Mouse (Mus musculus) hindbrain, embryonic 14.5 days (tissue): ENCODE results near the gene Cd22. TPM values are rescaled to one million over a fixed set of nuclear protein-coding genes. Genes with fewer than 3 reads are reported as not detected.
"Not testable (repeated sequence)": the region's sequence is repeated elsewhere in the genome, so short reads cannot be mapped to it uniquely, and the experiment has no call there.

Source experiments
- ATAC-seq: fragments of 200-750 bp; cut with Nextera tagmentation; 2 replicates; pipeline ENCODE4 v1.8.0; 2017; ENCODE audit warnings: moderate number of reproducible peaks, mild to moderate bottlenecking, moderate TSS enrichment, moderate library complexity; ENCODE audit not compliant: low FRiP score
- DNase-seq: peaks from one replicate; pipeline ENCODE4 v3.0.0-alpha.2; 2015; ENCODE audit warnings: low spot score
- H3K27ac ChIP-seq: fragments of 300-500 bp; sonication (generic); 2 replicates; pipeline ENCODE4 v1.5.1; 2014; ENCODE audit warnings: mild to moderate bottlenecking, moderate library complexity
- H3K27me3 ChIP-seq: fragments of 300-500 bp; sonication (generic); 2 replicates; pipeline ENCODE4 v1.6.1; 2014; ENCODE audit warnings: mild to moderate bottlenecking, low read length, mixed read lengths; ENCODE audit not compliant: control insufficient read depth, insufficient read depth
- H3K36me3 ChIP-seq: fragments of 300-500 bp; sonication (generic); replicated peaks from 2 replicates; pipeline ENCODE4 v1.6.1; 2014; ENCODE audit not compliant: control insufficient read depth, insufficient read depth
- H3K4me1 ChIP-seq: fragments of 300-500 bp; sonication (generic); replicated peaks from 2 replicates; pipeline ENCODE4 v1.6.1; 2014; ENCODE audit warnings: antibody characterized with exemption, low read length, mixed read lengths; ENCODE audit not compliant: control insufficient read depth, insufficient read depth
- H3K4me2 ChIP-seq: fragments of 300-500 bp; sonication (generic); replicated peaks from 2 replicates; pipeline ENCODE4 v1.6.1; 2014; ENCODE audit warnings: mild to moderate bottlenecking, moderate library complexity
- H3K4me3 ChIP-seq: fragments of 300-500 bp; sonication (generic); replicated peaks from 2 replicates; pipeline ENCODE4 v1.5.1; 2014; ENCODE audit warnings: mild to moderate bottlenecking, low read length
- H3K9ac ChIP-seq: fragments of 300-500 bp; sonication (generic); 2 replicates; pipeline ENCODE4 v1.6.1; 2014
- H3K9me3 ChIP-seq: fragments of 300-500 bp; sonication (generic); 2 replicates; pipeline ENCODE4 v1.6.1; 2016; ENCODE audit warnings: low read length; ENCODE audit not compliant: control insufficient read depth
- WGBS: fragments of 180-500 bp; shearing (Covaris S2); extraction: QIAGEN DNeasy Blood & Tissue Kit; methylation state at CpG from one replicate; pipeline ENCODE4 v1.1.7; 2014; 5-methylcytosine and 5-hydroxymethylcytosine counted together
- polyA plus RNA-seq: library from polyadenylated mRNA; unstranded; fragments of >200 nt; fragmentation: Nextera tagmentation; extraction: Ambion mirVana; gene quantifications from 2 replicates; pipeline ENCODE4 v1.2.1, GENCODE M21; 2014

The Cd22 gene
- polyA plus RNA-seq, 1 experiment from 2014 or later = not detected

- H3K4me2 ChIP-seq, DNase-seq, H3K9ac ChIP-seq, H3K4me1 ChIP-seq, H3K27me3 ChIP-seq, H3K36me3 ChIP-seq, ATAC-seq, H3K4me3 ChIP-seq, H3K27ac ChIP-seq, H3K9me3 ChIP-seq: not testable (repeated sequence)
- 41% methylated on average over 8 of the region's 11 CpGs for WGBS
Observed at GRCm38 (mm10) chr7:30832684-30833083, 47.5 kb downstream of the Cd22 start.

- DNase-seq (no peak), ATAC-seq (no peak)
- no peaks in the 10 kb centered on the region for H3K9me3 ChIP-seq
- H3K4me2 ChIP-seq = no peak overlapping the region
- WGBS = 67% methylated on average over 15 of the region's 17 CpGs
- no peaks in the 10 kb centered on the region for H3K27me3 ChIP-seq
- no peak overlapping the region for H3K4me3 ChIP-seq
- H3K9ac ChIP-seq = no peak overlapping the region
- no peak overlapping the region for H3K27ac ChIP-seq
- no peaks in the 10 kb centered on the region for H3K4me1 ChIP-seq
- H3K36me3 ChIP-seq = no peaks in the 10 kb centered on the region
Observed at GRCm38 (mm10) chr7:30832261-30832660, 47.9 kb downstream of the Cd22 start.

GRCm38 (mm10) chr7:30829428-30829827 is 50.7 kb downstream of the Cd22 start:
- no peak for DNase-seq
- Histone ChIP-seq H3K36me3 (no peaks in the 10 kb centered on the region), H3K27ac (no peak overlapping the region), H3K4me1 (no peaks in the 10 kb centered on the region), H3K9me3 (no peaks in the 10 kb centered on the region), H3K27me3 (no peaks in the 10 kb centered on the region), H3K4me3 (no peak overlapping the region), H3K4me2 (no peak overlapping the region), H3K9ac (no peak overlapping the region)
- WGBS = 66% methylated on average over 3 of the region's 3 CpGs
- no peak for ATAC-seq

GRCm38 (mm10) chr7:30828871-30829270 is 51.3 kb downstream of the Cd22 start:
- H3K9ac ChIP-seq, H3K9me3 ChIP-seq, H3K27me3 ChIP-seq, H3K4me3 ChIP-seq, DNase-seq, ATAC-seq, H3K36me3 ChIP-seq, H3K4me1 ChIP-seq, H3K27ac ChIP-seq, H3K4me2 ChIP-seq: not testable (repeated sequence)

GRCm38 (mm10) chr7:30826660-30827059 is 53.5 kb downstream of the Cd22 start:
- Histone ChIP-seq H3K4me2 (no peak overlapping the region), H3K36me3 (no peaks in the 10 kb centered on the region), H3K4me1 (no peaks in the 10 kb centered on the region), H3K27me3 (no peaks in the 10 kb centered on the region), H3K9ac (no peak overlapping the region), H3K27ac (no peak overlapping the region), H3K4me3 (no peak overlapping the region), H3K9me3 (no peaks in the 10 kb centered on the region)
- WGBS = 93% methylated on average over 10 of the region's 10 CpGs
- DNase-seq (no peak), ATAC-seq (no peak)

GRCm38 (mm10) chr7:30824306-30824705 is 55.8 kb downstream of the Cd22 start:
- H3K4me2 ChIP-seq = no peak overlapping the region
- H3K4me1 ChIP-seq = no peaks in the 10 kb centered on the region
- ATAC-seq (no peak), DNase-seq (no peak)
- no peaks in the 10 kb centered on the region for H3K36me3 ChIP-seq
- H3K27me3 ChIP-seq = no peaks in the 10 kb centered on the region
- H3K4me3 ChIP-seq = no peak overlapping the region
- H3K9ac ChIP-seq = no peak overlapping the region
- H3K9me3 ChIP-seq = no peaks in the 10 kb centered on the region
- 93% methylated on average over 3 of the region's 3 CpGs for WGBS
- no peak overlapping the region for H3K27ac ChIP-seq

GRCm38 (mm10) chr7:30823675-30824074 is 56.5 kb downstream of the Cd22 start, which contains the start of gene Ffar2:
Gene Ffar2, minus strand, starts transcription at chr7:30823775.
- no peak for ATAC-seq
- no peak within 1 kb of the TSS for H3K4me3 ChIP-seq
- no peaks in the 10 kb centered on the region for H3K36me3 ChIP-seq
- H3K4me2 ChIP-seq = no peak within 1 kb of the TSS
- no peak within 1 kb of the TSS for H3K9ac ChIP-seq
- no peaks in the 10 kb centered on the region for H3K9me3 ChIP-seq
- H3K27me3 ChIP-seq = no peaks in the 10 kb centered on the region
- no peak within 1 kb of the TSS for H3K27ac ChIP-seq
- H3K4me1 ChIP-seq = no peaks in the 10 kb centered on the region
- DNase-seq = no peak
- 94% methylated on average over 18 of the region's 18 CpGs for WGBS

GRCm38 (mm10) chr7:30821532-30821931 is 58.6 kb downstream of the Cd22 start:
- no peaks in the 10 kb centered on the region for H3K4me1 ChIP-seq
- H3K9me3 ChIP-seq = no peaks in the 10 kb centered on the region
- WGBS = 77% methylated on average over 5 of the region's 5 CpGs
- H3K27ac ChIP-seq = no peak overlapping the region
- H3K4me3 ChIP-seq = no peak overlapping the region
- no peaks in the 10 kb centered on the region for H3K27me3 ChIP-seq
- no peaks in the 10 kb centered on the region for H3K36me3 ChIP-seq
- DNase-seq (no peak), ATAC-seq (no peak)
- no peak overlapping the region for H3K9ac ChIP-seq
- no peak overlapping the region for H3K4me2 ChIP-seq

- 74% methylated on average over 7 of the region's 7 CpGs for WGBS
Observed at GRCm38 (mm10) chr7:30820854-30821445, 59.2 kb downstream of the Cd22 start.

GRCm38 (mm10) chr7:30820131-30820530 is 60.0 kb downstream of the Cd22 start:
- no peak for ATAC-seq
- no peak overlapping the region for H3K4me2 ChIP-seq
- no peaks in the 10 kb centered on the region for H3K27me3 ChIP-seq
- no peaks in the 10 kb centered on the region for H3K4me1 ChIP-seq
- H3K9ac ChIP-seq = no peak overlapping the region
- H3K27ac ChIP-seq = no peak overlapping the region
- H3K9me3 ChIP-seq = no peaks in the 10 kb centered on the region
- 73% methylated on average over 6 of the region's 6 CpGs for WGBS
- DNase-seq = no peak
- no peak overlapping the region for H3K4me3 ChIP-seq
- H3K36me3 ChIP-seq = no peaks in the 10 kb centered on the region

More at GRCm38 (mm10) chr7:30820854-30821445, 59.2 kb downstream of the Cd22 start:
- no peak overlapping the region for H3K9ac ChIP-seq
- no peak overlapping the region for H3K4me2 ChIP-seq
- no peaks in the 10 kb centered on the region for H3K36me3 ChIP-seq
- no peak overlapping the region for H3K4me3 ChIP-seq
- ATAC-seq = no peak
- no peaks in the 10 kb centered on the region for H3K9me3 ChIP-seq
- H3K27me3 ChIP-seq = no peaks in the 10 kb centered on the region
- no peaks in the 10 kb centered on the region for H3K4me1 ChIP-seq
- DNase-seq = no peak
- no peak overlapping the region for H3K27ac ChIP-seq
